Mouse (Mus musculus): ENCODE measurements around the gene Klkb1.

The Klkb1 gene

DNA sequence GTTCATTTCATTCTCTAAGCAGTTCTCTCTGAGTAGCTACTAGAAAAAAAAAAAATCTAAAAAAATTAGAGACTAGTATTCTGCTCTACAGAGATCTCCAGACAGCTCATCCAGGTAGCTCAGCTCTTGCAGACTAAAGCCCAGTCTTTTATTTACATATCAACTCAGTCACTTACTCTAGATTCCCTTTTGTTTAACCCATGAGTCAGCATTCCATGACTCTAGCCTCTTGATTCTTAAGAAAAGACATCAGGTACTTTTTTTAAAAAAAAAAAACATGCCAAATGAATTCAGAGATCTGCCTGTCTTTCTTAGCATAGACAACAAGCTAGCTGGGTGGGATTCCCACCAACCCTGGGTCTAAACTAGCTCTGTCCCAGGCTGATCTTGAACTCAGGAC is 26.2 kb downstream of the Klkb1 start:
- no peak for DNase-seq (ENCODE audit: low spot score in 2 of 2)

DNA sequence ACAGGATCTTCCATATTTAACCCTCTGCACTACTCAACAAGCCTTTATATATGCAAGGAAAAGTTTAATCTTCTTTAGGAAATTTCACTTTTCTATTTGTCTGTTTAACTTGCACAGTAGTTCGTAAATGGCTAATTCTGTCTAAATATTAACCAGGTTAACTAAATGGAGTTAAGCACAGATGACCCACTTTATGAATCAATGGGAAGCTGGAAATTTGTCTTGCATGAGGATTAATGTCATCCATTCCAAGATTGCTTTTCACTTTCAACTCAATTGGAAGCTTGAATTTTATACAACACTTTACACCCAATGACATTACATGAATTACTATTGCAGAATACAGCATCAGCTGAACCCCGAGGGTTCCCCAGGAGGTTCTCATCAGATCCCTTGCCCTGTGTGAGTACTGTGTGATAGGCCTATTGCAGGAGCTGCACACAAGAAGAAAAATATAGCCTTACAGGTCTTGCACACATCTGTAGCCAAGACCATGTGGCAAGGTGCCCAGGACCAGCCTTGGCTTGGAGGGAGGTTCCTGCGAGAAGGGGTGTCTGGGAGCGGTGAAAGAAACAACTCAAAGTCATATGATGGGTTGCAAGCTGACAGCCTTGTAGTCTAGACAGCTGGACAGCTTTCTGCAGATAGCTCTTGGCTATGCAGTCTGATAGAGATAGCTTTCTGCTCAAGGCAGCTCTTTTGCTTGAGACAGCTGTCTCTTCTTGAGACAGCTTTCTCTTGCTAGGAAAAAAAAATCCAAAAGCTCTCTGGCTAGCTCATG is 26.9 kb downstream of the Klkb1 start:
- no peak for DNase-seq (ENCODE audit: low spot score in 2 of 2)

DNA sequence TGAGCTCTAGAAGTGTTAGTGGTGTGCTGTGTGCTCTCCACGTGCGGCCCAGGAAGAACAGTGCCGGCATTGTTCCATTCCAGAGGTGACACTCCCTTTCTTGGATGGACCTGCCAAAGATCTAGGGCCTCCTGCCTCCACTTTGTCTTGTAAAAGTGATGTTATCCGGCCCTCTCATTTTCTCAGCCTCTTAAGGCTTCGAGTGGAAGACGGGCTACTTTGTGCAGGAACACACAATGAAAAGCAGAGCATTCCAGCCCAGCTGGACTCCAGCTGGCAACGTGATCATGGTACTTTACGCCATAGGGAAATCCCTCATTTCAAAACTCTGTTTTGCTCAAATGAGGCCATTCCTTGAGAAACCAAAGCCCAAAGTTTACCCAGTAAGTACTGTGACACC is 27.7 kb downstream of the Klkb1 start:
- no peak for DNase-seq (ENCODE audit: low spot score in 2 of 2)

DNA sequence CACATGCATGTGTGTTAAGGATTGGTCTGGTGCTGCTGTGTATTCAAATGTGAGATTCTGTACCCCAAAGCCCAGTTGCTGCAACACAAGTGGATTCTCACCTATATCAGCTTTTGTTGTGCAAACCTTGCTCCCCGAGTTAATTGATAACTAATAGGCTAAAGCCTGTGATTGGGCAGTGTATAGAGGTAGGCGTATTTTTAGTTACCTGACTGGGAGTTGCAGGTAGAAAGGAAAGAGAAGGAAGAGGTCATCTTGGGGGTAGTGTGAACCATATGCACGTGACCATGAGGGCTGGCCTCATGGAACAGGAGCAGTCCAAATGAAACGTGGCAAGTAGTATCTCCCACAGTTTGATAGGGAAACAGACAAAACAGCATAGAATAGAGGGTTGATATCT is 29.7 kb downstream of the Klkb1 start:
- DNase-seq (ENCODE audit: low spot score in 2 of 2): no peak

DNA sequence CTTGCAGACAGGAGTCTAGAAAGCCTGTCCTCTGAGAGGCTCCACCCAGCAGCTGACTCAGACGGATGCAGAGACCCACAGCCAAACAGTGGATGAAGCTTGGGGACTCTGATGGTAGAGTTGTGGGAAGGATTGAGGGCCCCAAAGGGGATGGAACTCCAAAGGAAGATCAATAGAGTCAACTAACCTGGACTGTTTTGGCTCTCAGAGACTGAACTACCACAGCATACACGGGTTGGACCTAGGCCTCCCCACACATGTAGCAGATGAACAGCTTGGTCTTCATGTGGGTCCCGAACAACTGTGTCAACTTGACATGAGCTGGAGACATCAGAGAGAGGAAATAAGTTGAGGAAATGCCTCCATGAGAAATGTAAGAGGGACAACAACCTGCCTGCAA is 31.8 kb downstream of the Klkb1 start:
- no peak for DNase-seq (ENCODE audit: low spot score in 2 of 2)

DNA sequence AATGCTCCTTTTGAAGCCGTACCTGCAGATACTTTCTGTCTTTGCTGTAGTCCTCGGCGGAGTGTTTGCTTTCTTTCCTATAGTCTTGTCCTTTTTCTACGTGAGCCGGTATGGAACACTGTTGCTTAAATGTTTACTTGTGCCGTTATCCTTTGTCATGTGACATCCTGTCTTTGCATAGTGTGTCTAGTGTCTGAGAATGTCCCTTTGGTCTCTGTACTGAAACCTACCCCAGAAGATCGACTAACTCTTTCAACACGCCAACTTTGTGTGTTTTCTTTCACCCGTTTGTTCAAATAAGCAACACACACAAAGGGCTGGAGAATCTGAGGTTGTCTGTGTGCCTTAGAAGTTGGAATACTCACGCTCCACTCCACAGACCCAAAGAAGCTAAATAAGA is 32.7 kb downstream of the Klkb1 start, which contains the start of gene F11:
F11 (minus strand) TSS at position 112 of the 400 bp plus-strand sequence.
- DNase-seq (ENCODE audit: low spot score in 2 of 2): no peak

DNA sequence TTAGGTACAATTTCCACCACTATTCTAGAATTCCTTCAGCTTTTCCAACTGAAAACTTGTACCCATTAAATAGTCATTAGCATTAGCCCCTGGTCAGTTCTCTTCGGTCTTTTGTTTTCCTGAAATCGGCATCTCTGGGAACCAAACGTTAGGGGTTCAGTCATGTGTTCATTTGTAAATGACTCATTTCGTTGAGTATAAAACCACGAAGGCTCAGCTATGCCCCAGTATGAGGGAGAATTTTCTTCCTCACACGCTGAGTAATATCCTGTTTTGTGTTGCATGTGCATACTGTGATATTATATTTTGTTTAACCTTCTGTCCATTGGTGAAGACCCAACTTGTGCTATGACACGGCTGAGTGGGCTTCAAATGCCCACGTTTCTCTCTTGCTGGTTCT is 36.2 kb downstream of the Klkb1 start:
- DNase-seq (ENCODE audit: low spot score in 2 of 2): no peak

DNA sequence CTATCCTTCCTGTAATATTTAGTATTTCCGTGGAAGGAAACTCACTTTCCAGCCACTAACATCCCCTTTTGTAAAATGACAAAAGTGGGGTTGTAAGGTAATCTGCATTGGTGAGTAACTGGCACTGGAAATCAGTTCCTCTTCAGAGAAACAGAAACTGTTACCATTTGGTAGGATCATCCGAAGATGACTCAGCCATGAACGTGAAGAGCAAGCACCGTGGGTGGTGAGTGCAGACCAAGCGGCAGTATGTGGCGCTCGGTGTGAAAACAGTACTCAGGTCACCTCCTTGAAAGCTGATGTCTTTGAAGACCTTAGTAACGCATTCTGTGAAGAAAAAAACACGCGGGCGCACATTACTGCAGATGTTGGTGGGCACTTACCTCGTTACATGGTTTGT is 39.6 kb downstream of the Klkb1 start:
- peak in 1 of 2 experiments; percentile 22 for DNase-seq (ENCODE audit: low spot score in 2 of 2)

DNA sequence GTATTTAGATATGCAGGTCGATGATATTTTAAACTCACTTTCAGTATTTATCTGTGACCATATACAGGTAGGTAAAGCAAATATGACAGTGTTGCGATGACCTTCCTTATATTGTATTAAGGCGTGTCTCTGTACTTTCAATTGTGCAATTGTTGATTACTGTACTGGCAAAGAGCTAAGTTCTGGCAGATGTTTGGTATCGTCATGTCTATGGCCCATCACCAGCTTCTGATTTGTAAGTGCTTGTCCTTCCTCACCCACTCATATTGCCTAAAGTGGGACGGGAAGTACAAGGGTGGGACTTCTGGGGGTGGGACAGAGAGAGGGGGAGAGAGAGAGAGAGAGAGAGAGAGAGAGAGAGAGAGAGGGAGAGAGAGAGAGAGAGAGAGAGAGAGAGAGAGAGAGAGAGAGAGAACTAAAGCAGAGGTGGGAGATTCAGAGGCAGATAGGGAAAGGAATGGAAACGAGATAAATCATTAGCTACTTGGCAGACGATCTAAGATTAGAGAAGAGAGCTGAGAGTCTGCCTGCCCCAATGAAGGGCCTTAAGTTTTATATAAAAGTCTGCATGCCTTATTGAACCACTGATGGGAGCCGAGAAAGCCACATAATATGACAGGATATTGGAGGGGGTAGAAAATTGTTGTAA is 40.3 kb downstream of the Klkb1 start:
- DNase-seq (ENCODE audit: low spot score in 2 of 2): no peak

DNA sequence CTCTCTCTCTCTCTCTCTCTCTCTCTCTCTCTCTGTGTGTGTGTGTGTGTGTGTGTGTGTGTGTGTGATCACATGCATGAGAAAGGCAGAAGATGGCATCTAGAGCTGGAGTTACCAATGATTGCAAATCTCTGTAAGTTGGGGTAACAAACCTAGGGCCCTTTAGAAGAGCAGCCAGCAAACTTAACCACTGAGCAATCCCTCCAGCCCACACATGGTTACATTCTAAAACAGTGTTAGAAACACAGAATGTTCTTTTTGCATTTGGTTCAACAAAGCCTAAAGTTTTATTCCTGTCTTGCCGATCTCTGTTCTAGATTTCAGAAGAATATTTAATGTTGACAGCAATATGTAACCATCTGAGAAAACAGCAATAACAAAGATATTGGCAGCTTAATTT is 41.1 kb downstream of the Klkb1 start:
- DNase-seq (ENCODE audit: low spot score in 2 of 2): no peak

DNA sequence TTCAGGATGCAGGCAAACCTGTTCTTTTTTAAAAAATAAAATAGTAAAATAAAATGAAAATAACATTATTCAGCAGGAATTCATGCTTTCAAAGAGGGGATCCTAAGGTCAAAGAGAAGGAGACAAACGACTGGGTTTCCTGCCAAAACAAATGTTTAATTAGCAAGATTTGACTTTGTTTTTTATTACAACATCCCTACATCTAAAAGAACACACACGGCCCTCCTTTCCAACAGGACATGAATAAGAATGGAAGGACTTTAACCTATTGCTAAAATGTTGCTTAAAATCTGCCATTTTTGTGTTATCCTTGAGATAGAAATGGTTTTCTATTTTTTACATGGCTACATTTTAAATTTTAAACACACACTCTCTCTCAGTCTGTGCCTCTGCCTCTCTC is 41.5 kb downstream of the Klkb1 start:
- no peak for DNase-seq (ENCODE audit: low spot score in 2 of 2)

DNA sequence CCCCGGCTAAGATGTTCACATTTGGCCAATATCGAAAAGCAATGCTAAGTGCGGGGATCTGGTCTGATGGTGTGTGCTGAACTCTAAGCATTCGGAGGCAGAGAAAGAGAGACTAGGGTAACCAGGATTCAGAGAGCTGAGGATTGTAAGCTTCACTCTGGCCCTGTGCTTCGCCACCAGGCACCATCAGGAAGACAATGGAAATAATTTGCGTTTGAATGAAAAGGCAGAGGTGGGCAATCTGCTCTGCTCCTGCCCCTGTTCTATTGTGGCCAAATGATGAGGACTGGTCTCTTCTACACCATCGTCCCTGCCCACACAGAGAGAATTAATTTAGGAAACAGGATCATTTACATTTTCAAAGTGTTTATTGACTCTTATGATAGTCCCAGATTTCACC is 48.4 kb downstream of the Klkb1 start:
- no peak for DNase-seq (ENCODE audit: low spot score in 2 of 2)

DNA sequence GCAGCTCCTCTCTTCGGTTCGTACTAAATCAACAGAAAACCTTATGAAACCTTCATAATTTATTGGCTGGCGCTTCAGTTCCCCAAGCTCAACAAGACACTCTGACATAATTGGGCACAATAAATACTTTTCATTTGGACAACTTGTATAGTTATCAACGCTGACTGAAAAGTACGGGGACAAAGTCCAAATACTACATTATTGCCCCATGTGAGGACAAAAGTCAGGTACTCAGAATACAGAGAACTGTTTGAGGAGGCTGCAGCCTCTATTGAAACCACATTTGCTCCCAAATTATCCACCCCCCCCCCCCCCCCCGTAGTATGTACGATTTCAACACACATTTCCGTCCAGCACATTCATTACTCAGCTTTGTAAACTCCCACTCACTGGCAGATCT is 55.3 kb downstream of the Klkb1 start:
- DNase-seq (ENCODE audit: low spot score in 2 of 2): no peak

DNA sequence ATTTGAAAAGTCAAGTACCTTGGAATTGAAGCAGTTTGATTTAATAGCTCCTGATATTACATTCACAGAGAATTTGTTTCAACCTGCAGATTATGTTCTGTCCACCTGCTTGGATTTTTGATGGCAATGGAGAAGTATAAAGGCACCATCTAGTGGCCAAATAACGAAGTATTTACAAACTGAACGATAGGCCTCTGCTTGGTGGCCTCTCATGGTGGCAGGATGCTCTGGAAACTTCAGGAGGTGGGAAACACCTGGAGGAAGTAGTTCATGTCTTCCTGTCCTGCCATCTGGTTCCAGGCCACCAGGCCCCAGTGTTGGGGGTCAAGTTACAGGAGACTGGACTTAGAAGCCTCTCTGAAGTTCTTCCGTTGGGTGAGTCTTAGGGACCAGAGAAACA is 56.4 kb downstream of the Klkb1 start:
- peak; percentile 36 to 64 for DNase-seq (ENCODE audit: low spot score in 2 of 2)

DNA sequence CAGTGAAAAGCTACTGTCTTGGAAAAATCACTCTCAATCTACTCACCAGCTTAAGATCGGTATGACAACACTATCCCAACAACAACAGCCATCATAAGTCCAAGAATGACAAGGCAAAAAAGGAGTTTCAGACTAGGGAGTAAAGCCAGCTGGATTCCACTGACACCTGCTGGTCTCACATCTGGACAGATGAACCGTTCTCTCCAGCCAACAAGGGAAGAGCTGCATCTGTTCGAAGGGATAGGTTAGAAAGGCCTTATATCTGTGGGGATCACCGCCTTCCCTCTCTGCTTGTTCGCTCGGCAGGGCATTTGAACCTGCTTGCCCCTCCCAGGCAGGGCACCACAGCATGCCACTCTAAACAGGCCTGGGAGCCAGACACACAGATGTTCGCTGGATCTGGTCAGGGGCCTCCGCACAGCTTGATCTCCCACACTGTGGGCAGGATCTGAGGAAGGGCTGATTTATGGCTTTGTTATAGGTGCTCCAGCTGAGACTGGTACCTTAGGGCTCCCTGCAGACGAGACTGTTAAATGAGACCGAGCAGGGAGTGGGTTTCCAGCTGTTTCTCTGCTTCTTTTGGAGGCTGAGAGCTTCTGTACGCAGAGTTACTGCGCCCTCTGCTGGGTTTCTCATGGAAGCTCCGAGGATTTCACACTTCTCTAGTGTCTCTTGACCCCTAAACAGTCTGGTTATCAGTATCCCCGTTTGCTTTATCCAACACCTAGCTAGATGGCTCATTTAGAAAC is 58.3 kb downstream of the Klkb1 start:
- peak; percentile 36 to 64 for DNase-seq (ENCODE audit: low spot score in 2 of 2)

DNA sequence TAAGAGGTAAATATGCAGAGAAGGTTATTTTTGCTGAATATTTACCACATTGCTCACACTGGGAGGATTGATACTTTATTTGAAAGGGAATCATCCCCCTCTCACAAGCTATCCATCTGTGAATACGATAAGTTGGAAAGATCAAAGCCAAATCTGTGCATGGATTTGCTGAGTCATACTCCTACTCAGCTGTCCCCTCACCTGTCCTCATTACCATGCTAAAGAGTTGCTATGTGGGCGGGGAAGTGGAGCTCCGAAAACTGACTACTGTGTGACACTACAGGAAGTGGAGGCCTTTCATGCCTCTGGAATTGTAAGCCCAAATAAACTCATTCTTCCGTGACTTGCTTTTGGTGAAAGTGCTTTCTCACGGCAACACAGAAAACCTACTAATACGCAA is 59.4 kb downstream of the Klkb1 start:
- peak in 1 of 2 experiments; percentile 15 for DNase-seq (ENCODE audit: low spot score in 2 of 2)

DNA sequence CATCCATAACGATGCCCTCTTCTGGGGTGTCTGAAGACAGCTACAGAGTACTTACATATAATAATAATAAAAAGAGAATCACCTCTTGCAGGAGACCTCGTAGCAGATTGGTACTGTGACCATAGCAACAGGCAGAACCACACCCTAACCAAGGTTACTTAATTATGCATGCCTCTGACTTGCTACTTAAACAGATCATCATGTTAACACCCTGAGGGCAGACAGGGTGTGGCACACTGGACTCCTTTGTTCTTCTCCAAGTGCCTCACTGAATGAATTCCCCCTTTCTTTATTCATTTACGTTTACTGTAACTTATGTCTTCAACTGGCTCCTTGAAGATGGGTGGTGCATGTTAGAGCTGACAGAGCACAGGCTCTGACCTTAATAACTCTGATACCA is 61.4 kb downstream of the Klkb1 start:
- DNase-seq (ENCODE audit: low spot score in 2 of 2): no peak
